Mouse (Mus musculus): ENCODE data around the gene Tmem198b.
"Not testable (repeated sequence)": the region's sequence is repeated elsewhere in the genome, so short reads cannot be mapped to it uniquely, and the experiment has no call there.

The Tmem198b gene

DNA sequence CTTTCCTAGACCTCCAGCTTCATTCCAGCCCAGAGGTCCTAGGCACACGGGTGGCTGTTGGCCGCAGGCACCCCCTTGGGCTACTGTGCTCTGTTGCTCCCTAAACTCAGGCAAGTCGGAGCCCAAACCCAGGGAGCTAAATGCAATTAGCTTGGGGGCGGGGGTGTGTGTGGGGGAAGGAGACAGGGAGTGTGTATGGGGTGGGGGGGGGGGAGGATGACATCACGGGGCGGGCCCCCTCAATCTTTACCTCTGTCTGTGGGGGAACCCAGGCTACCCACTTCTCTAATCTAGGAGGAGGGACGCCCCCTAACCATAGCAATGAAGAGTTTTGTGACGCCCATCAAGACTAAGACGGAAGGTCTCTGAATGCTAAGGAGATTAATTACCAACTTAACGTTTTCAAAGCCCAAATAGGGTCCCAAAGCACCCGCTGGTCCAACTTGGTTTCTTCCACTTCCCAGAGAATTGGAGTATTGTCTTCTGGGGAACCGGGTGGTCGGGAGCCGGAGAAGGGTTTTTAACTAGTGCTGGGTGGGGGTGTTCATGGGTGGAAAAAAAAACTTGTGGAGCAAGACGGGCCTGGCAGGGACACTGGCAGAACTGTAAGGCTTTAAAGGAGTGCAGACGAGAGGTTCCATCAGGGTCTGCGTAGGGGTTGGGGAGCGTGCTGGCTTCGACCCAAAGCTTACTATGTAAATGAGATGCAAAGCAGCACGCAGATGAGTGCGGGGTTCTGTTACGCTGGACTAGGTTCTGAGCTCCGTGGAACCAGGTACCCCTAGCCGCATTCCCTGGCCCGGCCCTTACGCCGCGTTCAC lies at the start of gene Tmem198b:
Tmem198b (minus strand) TSS at position 100 of the 821 bp plus-strand sequence.
- DNase-seq: peak; percentile 65

DNA sequence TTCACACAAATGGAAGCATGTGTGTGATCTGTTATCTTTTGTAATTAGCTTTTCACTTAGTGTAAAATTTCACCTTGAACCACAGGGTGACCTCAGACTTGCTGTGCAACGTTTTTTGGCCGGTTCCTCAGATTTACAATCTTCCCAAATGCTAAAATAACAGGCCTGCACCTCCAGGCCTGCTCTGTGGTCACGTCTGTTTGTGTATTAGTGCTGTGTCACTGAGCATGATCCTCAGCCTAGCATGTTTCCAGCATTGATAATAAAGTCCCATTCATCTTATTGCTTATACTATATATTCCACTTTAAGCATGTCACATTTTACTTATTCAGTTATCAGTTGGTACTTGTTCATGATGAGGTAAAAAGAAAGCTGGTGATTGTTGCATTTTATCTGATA lies 46.2 kb upstream of the Tmem198b start:
- no peak for DNase-seq

- DNase-seq: no peak
Measured at GRCm38 (mm10) chr10:128848426-128848825, 44.3 kb upstream of the Tmem198b start.

DNA sequence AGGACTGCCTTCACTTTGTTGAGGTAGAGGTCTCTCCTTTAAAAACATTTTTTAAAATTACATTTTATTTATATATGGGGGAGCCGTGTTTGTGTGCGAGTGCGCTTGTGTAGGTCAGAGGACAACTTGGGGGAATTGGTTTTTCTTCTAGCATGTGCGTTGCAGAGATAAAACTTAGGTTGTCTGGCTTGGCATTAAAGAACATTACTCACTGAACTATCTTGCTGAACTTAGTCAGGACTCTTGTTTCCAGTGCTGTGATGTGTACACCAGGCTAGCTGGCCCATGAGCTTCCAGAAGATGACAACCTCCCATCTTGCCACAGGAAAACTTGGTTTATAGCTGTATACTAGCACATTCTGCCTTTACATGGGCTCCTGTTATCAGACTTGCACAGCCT lies 42.5 kb upstream of the Tmem198b start:
- no peak for DNase-seq

DNA sequence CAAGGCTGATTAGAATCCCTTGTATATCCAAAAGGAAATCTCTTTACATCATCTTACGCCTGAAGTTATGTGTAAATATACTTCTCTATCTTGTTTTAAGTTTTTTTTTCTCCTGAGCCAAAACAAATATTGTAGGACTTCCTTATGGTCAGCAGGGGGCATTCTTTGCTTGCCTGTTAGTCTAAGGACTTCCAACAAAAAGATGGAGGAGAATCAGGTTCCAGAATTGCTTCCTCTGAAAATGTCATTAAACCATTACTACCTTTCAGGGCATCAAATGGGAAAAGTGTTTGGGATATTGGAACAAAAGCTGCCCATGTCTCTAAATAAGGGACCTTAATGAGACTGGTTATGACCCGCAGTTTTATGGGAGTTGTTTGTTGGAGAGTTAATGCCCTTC lies 41.3 kb upstream of the Tmem198b start:
- no peak for DNase-seq

GRCm38 (mm10) chr10:128843260-128843659 lies 39.1 kb upstream of the Tmem198b start:
- no peak for DNase-seq

DNA sequence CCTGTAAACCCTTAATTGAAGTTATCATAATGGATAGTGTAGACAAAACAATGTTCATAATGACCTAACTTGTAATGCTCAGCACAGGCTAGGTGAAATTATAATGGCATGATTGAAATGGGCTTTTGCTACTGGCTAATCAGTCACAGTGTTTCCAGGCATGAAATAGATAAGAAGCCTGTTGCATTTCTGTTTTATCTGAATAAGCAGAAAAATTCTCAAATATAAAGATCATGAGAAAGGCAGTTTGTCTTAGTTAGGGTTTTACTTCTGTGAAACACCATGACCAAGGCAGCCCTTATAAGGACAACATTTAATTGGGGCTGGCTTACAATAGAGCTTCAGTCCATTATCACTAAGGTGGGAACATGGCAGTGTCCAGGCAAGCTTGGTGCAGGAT lies 36.4 kb upstream of the Tmem198b start:
- no peak for DNase-seq

DNA sequence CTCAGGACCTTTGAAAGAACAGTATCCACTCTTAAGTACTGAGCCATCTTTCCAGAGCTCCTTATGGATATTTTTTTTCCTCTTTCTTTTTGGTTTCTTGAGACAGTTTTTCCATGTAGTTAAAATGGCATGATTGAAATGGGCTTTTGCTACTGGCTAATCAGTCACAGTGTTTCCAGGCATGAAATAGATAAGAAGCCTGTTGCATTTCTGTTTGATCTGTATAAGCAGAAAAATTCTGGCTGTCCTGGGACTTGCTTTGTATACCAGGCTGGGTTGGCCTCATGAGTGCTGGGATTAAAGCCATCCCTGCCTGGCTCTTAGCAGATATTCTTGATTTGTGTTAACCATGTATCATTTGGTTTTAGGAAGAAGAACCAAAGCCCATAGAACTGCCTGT lies 35.3 kb upstream of the Tmem198b start:
- DNase-seq: no peak

- no peak for DNase-seq
Measured at GRCm38 (mm10) chr10:128837400-128837799, 33.2 kb upstream of the Tmem198b start.

- peak; percentile 47 for DNase-seq
Measured at GRCm38 (mm10) chr10:128823821-128824220, 19.7 kb upstream of the Tmem198b start.

GRCm38 (mm10) chr10:128823087-128823486 lies 18.9 kb upstream of the Tmem198b start:
- DNase-seq: not testable (repeated sequence)

GRCm38 (mm10) chr10:128822135-128822534 lies 18.0 kb upstream of the Tmem198b start:
- no peak for DNase-seq

DNA sequence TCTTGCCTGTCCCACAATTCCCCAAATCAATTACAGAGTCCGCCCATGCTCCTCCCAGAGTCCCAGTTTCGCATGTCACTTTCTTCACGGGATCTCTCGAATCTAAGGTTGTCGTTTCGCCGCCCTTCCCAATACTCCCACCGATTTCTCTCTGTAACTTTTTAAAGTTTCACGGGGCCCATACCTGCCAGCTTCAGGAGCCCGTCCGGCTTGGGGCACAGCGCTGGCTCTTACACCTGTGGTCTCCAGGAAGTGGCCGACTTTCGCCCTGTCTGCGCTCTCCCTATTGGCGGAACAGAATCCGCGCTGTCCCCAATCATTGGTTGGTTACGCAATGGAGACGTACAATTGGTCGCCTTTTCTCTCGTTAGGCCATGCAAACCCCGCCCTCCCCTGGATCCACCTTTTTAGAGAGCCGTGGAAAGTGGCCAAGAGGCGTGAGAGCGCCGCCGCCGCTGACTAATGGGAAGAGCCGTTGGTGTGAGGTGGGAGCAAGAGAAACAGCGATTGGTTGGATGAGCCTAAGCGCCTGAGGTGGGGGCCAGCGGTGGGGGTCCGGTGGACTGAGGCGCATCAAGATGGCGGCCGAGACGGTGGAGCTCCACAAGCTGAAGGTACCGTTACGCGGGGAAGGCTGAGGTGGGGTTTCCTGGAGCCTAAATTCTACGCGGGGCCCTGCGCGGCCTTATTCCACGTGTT lies 17.3 kb upstream of the Tmem198b start, which contains the start of gene Ormdl2:
Ormdl2 (minus strand) TSS at position 288 of the 699 bp plus-strand sequence.
- DNase-seq: peak; percentile 94

DNA sequence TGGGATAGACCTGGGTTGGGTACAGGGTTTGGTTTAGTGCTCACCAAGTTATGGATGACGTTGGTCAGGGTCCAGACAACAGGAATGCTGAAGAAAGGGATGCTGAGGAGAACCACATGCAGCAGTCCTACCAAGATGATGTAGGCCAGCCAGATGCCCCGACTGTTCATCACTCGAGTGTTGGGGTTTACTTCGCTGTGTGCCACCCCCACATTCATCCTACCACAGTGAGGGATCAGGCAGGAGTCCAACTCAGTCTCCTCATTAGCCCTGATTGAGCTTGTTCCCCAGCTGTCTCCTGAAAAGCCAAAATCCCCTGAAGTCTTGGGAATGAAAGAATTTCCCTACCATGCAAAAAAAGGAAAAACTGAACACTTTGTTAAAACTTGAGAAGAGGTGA lies 16.0 kb upstream of the Tmem198b start:
- no peak for DNase-seq

DNA sequence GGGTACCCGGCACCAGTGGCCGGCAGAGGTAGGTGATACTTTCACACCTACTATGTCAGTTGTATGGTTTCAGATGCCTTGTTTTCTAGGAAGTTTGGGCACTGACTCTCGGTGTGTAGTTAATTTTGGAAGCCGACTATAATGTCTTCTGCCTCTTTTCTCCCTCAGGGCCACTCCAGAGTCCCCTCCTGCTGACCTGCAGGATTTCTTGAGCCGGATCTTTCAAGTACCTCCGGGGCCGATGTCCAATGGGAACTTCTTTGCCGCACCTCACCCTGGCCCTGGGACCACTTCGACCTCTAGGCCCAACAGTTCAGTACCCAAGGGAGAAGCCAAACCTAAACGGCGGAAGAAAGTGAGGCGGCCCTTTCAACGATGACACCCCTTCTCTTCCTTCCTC lies 12.9 kb upstream of the Tmem198b start, which contains the start of gene Sarnp:
Sarnp (plus strand) TSS at position 301 of the 400 bp plus-strand sequence.
- no peak for DNase-seq

GRCm38 (mm10) chr10:128807018-128807417 lies 2.8 kb upstream of the Tmem198b start:
- no peak for DNase-seq

DNA sequence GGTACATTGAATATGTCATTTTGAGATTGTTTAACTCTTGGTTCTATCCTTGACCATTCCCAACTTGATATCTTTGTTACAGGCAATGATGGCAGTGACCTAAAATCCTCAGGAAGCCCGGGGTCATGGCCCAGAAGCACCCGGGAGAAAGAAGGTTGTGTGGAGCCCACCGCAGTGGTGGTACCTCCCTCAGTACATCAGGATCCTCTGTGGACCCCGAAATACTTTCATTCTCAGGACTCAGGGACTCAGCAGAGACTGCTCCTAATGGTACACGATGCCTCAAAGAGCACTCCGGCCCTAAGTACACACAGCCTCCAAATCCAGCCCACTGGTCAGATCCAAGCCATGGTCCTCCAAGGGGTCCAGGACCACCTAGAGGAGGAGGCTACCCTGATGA lies 1.9 kb upstream of the Tmem198b start:
- DNase-seq: peak; percentile 35

GRCm38 (mm10) chr10:128805092-128806000 lies 1.2 kb upstream of the Tmem198b start:
- DNase-seq: peak; percentile 98

GRCm38 (mm10) chr10:128803771-128804270 lies 349 bp downstream of the Tmem198b start, which contains the start of gene Dnajc14:
Gene Dnajc14, plus strand, starts transcription at chr10:128804062.
- no peak for DNase-seq

DNA sequence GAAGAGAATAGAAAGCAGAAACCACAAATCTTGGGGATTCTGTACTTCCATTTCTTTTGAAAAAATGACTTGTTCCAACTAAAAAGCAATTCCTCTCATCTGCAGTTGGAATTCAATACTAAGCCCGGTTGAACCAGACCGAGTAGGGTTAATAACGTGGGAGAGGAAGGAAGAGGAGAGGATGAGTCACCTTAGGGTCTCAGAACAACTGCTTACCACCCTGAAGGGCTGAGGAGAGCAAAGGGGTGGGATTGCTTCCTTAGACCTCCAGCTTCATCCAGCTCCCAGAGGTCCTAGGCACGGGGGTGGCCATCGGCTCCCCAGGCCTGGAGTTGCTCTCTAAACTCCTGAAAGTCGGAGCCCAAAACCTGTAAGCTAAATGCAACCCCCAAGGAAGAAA lies 809 bp downstream of the Tmem198b start:
- no peak for DNase-seq

GRCm38 (mm10) chr10:128802956-128803355 lies 1.2 kb downstream of the Tmem198b start:
- DNase-seq: no peak

DNA sequence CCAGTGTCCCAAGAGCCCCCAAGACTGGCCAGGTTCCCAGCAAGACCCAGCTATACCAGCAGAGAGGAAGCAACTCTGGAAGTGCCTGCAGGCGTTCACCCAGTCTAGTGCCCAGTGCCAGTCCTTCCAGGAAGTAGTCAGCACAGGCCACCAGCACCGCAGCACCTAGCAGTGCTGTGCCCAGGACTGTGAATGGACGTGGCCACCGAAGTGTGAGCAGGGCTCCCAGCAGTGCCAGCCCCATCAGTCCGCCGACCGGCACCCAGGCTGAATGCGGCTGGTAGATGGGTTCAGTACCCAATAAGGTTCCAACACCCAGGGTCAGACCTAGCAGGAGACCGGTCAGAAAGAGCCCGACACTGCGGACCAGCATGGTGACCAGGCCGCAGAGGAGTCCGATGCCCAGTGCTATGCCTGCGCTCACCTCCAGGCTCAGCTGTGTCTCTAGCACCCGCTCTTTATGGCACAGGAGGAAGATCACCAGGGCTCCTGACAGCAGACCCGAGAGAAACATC lies 2.1 kb downstream of the Tmem198b start:
- no peak for DNase-seq
